Mouse (Mus musculus): ENCODE measurements around the gene Foxo4. TPM values are rescaled to one million over a fixed set of nuclear protein-coding genes. Genes with fewer than 3 reads are reported as not detected.

The Foxo4 gene
- 10 to 100 TPM; 48.5 to 53.7 TPM for total RNA-seq (2021)

DNA sequence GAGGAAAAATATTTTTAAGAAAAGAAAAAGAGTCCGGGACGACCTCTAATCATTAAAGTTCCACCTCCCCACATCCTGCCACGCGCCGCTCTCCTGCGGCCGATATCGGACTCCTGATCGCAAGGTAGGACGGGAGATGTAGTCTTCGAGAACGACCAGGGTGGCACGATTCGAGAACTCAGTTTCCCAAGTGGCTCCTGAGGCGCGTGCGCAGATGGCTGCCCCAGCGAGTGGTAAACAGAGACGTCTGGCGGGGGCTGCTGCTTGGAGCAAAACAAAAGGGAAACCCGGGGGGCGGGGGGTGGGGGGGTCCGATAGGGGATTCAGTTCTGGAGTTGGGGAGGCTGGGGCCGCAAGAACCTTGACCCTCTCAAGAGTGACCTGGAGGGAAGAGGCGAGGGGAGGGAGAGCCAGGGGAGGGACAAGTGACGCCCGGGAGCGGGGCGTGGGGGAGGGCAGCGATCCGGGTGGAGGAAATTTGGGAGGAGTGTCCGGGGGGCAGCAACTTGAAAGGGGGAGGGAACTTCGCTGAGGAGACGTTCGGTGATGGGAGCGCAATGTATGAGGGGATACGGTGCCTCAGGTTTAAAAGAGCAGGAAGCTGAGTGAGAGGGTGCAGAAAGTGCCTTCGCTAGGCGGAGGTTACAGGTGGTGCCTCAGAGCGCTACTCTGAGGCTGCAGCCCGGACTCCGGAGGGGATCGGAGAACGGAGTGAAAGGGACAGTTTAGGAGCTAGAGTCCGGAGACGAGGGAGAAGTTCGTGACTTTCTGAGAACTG is at the start of gene Foxo4:
Gene Foxo4, plus strand, starts transcription at position 577 of the 778 bp plus-strand sequence.
- DNase-seq (ENCODE audit: low spot score), result peak; percentile 82
- intact Hi-C loops (cut with DNase I), result loop anchor here (2.0 kb wide), 2 partner anchors 19 to 31 kb away; partner anchors contain the start of gene Snx12

DNA sequence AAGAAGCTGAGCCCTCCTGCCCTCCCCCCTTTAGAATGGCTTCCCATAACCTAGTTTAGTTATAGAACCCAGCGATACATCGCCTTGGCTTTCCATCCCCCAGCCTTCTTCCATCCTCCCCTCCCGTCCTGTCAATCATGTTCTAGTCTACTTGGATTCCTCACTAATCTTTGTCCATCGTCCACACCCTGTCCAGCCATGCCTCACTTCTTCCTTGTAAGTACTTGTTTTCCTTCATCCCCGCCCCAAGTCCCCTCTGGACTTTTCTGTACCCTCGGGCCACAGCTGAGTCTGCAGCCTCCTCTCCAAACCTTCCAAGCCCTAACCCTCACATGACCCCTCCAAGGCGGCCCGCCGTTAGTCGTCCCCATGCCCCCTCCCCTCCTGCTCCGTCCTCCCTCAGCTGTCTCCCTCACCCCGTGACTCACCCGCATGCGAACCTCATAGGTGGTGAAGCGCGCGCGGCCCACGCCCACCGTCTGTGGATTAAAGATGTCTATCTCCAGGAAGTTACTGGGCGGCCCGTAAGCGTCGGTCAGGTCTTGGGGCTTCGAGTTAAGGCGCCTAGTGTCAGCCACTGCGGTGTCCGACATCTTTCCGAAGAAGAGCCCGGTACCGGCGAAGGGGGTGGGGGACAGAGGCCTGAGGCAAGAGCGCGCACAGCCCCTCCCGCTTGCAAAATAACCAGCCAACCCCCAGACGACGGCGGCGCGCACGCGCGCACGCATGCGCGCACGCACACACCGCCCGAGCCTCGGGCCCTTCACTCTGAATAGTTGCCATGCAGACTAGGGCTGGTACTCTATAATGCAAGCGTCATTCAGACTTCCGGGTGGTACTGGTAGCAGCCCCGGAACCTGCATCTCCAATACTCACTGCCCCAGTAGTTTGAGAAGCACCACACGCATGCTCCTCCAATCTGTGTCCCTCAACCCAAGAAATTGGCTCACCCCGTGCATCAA is 32.2 kb upstream of the Foxo4 start, which contains the start of gene Snx12:
Gene Snx12, minus strand, starts transcription at position 730 of the 962 bp plus-strand sequence.
- intact Hi-C loops (cut with DNase I), result loop anchor here (2.0 to 10.0 kb wide), 3 partner anchors 33 to 113 kb away; partner anchors contain the start of genes Foxo4 and Med12
- peak; percentile 82 for DNase-seq (ENCODE audit: low spot score)

- intact Hi-C loops (cut with DNase I), result loop anchor here (2.0 to 10.0 kb wide), 3 partner anchors 32 to 112 kb away; partner anchors contain the start of genes Foxo4 and Med12
- no peak for DNase-seq (ENCODE audit: low spot score)
These were observed 31.5 kb upstream of the Foxo4 start for GRCm38 (mm10) chrX:101222796-101223162.

- DNase-seq (ENCODE audit: low spot score), result no peak
- intact Hi-C loops (cut with DNase I), result no loop called here
These were observed 9.3 kb upstream of the Foxo4 start for GRCm38 (mm10) chrX:101245011-101245410.

- no peak for DNase-seq (ENCODE audit: low spot score)
- intact Hi-C loops (cut with DNase I), result loop anchor here (2.0 kb wide), 2 partner anchors 18 to 32 kb away; partner anchors contain the start of gene Snx12
These were observed 412 bp downstream of the Foxo4 start for GRCm38 (mm10) chrX:101254740-101255139.

DNA sequence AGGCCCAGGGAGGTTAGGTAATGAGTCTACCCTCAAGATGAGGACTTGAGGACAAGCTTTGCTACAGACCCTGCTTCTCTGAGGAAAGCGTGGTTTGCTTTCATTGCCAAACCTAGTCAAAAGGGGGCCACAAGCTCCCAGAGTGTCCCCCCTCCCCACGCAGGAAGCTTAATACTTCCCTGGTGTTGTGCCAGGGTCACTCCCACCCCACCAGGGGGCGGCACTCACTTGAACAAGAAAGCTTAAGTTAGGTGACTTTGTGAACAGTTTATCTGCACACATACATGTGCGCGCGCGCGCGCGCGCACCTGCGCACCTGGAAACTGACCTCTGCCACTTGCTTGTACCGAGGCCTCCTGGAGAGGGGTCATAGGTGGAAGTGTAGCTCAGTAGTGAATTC is 2.3 kb downstream of the Foxo4 start:
- no peak for DNase-seq (ENCODE audit: low spot score)
- intact Hi-C loops (cut with DNase I), result no loop called here

- intact Hi-C loops (cut with DNase I), result no loop called here
- no peak for DNase-seq (ENCODE audit: low spot score)
These were observed 6.4 kb downstream of the Foxo4 start for GRCm38 (mm10) chrX:101260441-101261325.

- no peak for DNase-seq (ENCODE audit: low spot score)
- intact Hi-C loops (cut with DNase I), result no loop called here
These were observed 9.6 kb downstream of the Foxo4 start, which contains the start of gene Gm614 for GRCm38 (mm10) chrX:101263892-101264291. Gene Gm614 (minus strand): TSS chrX:101263992.

GRCm38 (mm10) chrX:101266631-101267030 is 12.3 kb downstream of the Foxo4 start:
- DNase-seq (ENCODE audit: low spot score), result no peak
- intact Hi-C loops (cut with DNase I), result no loop called here

DNA sequence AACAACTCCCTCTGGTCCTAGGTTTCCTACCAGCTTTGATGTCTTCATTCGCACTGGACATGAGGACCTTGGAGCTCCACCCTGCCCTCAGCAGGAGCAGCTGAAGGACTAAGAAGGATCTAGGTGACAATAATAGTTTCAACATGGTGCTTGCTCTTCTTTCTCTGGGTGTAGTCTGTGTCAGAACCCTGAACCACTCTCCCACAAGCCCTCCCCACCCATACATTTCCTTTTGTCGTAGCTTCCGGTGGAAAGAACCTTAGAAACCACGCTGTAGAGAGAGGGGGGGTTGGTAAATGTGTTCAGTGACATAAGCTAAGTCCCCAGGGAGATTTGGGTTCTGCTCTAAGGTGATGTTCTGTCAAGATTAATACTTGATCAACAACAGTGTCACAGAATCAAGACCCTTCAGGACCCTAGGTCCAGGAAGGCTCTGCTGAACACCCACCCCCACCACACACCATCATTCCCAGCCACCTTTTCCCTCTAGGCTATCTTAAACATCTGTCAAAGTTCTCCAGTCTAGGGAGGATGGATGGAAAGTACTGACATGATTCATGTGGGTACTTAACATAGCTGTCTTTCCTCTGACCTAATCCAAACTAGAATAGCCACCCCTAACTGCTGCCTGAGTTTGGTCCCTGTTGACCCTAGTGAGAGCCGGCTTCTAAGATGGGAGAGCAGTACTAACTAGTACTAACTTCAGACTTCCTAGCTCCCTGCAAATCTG is 13.9 kb downstream of the Foxo4 start, which contains the start of gene Il2rg:
Gene Il2rg, minus strand, starts transcription at position 231 of the 730 bp plus-strand sequence.
- intact Hi-C loops (cut with DNase I), result no loop called here
- no peak for DNase-seq (ENCODE audit: low spot score)

DNA sequence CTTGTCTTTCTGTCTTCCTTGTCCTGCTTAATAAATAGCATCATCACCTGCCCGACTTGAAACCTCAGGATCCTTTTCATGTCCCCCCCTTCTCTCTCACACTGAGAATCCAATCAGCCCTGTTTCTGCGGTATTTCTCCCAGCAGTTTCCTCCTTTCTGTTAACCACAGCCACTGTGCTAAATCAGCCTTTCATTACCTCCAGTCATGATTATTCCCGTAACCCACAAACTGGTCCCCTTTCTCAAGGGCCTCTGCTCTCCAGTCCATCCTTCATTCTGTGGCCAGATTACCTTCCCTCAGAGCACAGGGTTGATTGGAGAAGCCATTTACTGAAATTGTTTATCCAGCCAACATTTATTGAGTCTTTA is 14.4 kb downstream of the Foxo4 start, which contains the start of gene Gm20489:
Gene Gm20489, minus strand, starts transcription at position 269 of the 370 bp plus-strand sequence.
- DNase-seq (ENCODE audit: low spot score), result no peak
- intact Hi-C loops (cut with DNase I), result no loop called here

DNA sequence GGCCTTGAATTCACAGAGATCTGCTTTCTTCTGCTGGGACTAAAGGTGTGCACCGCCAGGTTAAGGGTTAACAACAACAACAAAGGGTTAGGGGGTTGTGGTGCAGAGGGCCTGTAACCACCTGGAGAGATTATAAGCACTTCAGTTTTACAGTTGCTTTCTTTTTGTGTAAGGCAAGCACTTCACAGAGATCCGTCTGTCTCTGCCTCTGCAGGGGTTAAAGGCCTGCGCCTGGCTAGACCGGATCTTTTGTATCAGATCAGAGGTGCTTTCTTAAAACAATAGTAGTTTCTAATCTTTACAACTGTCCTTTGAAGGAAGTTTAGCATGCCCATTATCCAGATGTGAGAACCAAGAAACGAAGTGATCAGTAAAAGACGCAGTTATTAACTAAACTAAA is 19.1 kb downstream of the Foxo4 start:
- intact Hi-C loops (cut with DNase I), result loop anchor here (2.0 to 10.0 kb wide), 3 partner anchors 19 to 141 kb away; partner anchors contain the start of genes Foxo4 and Snx12
- no peak for DNase-seq (ENCODE audit: low spot score)

DNA sequence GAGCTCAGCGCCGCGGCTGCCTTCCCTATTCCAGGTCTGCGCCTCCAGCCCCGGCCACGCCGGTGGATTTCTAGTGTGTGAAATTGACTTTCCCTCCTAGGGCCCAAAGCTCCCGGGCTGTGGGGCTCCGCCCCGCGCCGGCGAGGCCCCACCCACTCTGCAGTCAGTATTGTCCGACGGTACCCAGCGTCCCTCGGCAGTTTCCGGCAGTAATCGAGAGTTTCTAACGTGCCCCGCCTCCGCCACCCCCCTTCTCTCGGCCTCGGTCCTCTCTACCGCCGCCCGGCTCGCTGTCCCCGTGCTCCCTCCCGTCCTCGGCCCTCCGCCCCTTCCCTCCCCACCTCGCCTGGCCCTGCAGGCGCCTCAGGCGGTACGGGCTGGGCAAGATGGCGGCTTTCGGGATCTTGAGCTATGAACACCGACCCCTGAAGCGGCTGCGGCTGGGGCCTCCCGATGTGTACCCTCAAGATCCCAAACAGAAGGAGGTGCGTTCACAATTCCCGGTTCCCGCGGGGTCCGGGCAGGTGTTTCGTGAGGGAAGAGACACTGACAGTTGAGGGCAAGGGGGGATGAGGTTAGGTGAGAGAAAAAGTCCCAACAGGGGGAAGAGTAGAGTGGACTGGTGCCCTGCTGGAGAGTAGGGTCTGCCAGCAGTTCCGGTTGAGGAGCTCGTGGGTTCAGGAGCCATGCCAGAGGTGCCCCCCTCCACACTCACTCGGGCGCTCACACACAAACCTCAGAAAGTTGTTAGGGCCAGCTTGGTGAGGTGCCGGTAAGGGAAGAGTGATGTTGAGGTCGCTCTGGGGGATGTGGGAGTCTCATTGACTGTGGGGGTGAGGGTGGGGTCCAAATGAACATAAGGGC is 19.8 kb downstream of the Foxo4 start, which contains the start of gene Med12:
Gene Med12, plus strand, starts transcription at position 156 of the 864 bp plus-strand sequence.
- peak; percentile 87 for DNase-seq (ENCODE audit: low spot score)
- intact Hi-C loops (cut with DNase I), result loop anchor here (2.0 to 10.0 kb wide), 3 partner anchors 19 to 141 kb away; partner anchors contain the start of genes Foxo4 and Snx12

- intact Hi-C loops (cut with DNase I), result no loop called here
- no peak for DNase-seq (ENCODE audit: low spot score)
These were observed 28.5 kb downstream of the Foxo4 start for GRCm38 (mm10) chrX:101282813-101283212.

GRCm38 (mm10) chrX:101285534-101285933 is 31.2 kb downstream of the Foxo4 start:
- DNase-seq (ENCODE audit: low spot score), result peak; percentile 8
- intact Hi-C loops (cut with DNase I), result loop anchor here (5.0 kb wide), 1 partner anchor 153 kb away; no protein-coding TSS in a partner anchor

DNA sequence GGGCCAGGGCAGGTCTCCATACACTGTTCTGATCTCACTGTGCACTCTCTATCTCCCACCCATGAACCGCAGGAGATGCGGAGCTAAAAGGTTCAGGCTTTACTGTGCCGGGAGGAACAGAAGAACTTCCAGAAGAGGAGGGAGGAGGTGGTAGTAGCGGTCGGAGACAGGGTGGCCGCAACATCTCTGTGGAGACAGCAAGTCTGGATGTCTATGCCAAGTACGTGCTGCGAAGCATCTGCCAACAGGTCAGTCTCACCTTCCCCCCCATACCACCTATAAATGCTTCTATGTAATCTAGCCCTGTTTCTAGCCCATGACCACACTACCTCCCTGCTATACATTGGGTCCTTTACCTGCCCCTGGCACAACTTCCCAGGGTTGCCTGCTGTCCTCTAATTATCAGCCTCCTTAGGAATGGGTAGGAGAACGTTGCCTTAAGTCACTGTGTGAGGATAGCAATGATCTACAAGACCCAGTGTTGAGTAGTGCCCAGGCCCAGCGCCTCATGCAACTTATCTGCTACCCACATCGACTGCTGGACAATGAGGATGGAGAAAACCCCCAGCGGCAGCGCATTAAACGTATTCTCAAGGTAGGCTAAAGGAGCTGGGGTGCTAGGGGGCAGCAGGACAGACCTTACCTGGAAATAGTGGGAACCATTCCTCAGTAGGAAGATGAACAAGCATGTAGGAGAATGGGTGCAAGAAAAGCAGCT is 31.8 kb downstream of the Foxo4 start:
- intact Hi-C loops (cut with DNase I), result loop anchor here (5.0 kb wide), 1 partner anchor 154 kb away; no protein-coding TSS in a partner anchor
- DNase-seq (ENCODE audit: low spot score), result no peak
